Mouse (Mus musculus) stomach, embryonic 16.5 days (tissue): ENCODE measurements around the gene Mgat4a. TPM values are rescaled to one million over a fixed set of nuclear protein-coding genes. Genes with fewer than 3 reads are reported as not detected.

ENCODE experiments used
- ATAC-seq: fragments of 200-750 bp; cut with Nextera tagmentation; 2 replicates; pipeline ENCODE4 v1.8.0; 2017; ENCODE audit warnings: moderate number of reproducible peaks, moderate TSS enrichment; ENCODE audit not compliant: insufficient read depth, low FRiP score
- H3K27ac ChIP-seq: fragments of 300-500 bp; sonication (generic); 2 replicates; pipeline ENCODE4 v1.5.1; 2014; ENCODE audit warnings: low read length
- H3K27me3 ChIP-seq: fragments of 300-500 bp; sonication (generic); 2 replicates; pipeline ENCODE4 v1.6.1; 2014; ENCODE audit warnings: low read length, control low read depth, mixed read lengths; ENCODE audit not compliant: control insufficient read depth, insufficient read depth
- H3K36me3 ChIP-seq: fragments of 300-500 bp; sonication (generic); 2 replicates; pipeline ENCODE4 v1.6.1; 2014; ENCODE audit warnings: low read length; ENCODE audit not compliant: control insufficient read depth, insufficient read depth
- H3K4me1 ChIP-seq: fragments of 300-500 bp; sonication (generic); 2 replicates; pipeline ENCODE4 v1.6.1; 2014; ENCODE audit warnings: low read length, control low read depth, mixed read lengths; ENCODE audit not compliant: control insufficient read depth, insufficient read depth
- H3K4me2 ChIP-seq: fragments of 300-500 bp; sonication (generic); 2 replicates; pipeline ENCODE4 v1.6.1; 2014; ENCODE audit warnings: low read depth, low read length, mixed read lengths
- H3K4me3 ChIP-seq: fragments of 300-500 bp; sonication (generic); replicated peaks from 2 replicates; pipeline ENCODE4 v1.5.1; 2014; ENCODE audit warnings: mild to moderate bottlenecking, low read length
- H3K9ac ChIP-seq: fragments of 300-500 bp; sonication (generic); 2 replicates; pipeline ENCODE4 v1.6.1; 2014; ENCODE audit warnings: low read length
- H3K9me3 ChIP-seq: fragments of 300-500 bp; sonication (generic); replicated peaks from 2 replicates; pipeline ENCODE4 v1.6.1; 2016; ENCODE audit warnings: low read length, control low read depth; ENCODE audit not compliant: control insufficient read depth
- WGBS: fragments of 180-500 bp; shearing (Covaris S2); extraction: QIAGEN DNeasy Blood & Tissue Kit; methylation state at CpG from one replicate; pipeline ENCODE4 v1.1.7; 2014; 5-methylcytosine and 5-hydroxymethylcytosine counted together
- polyA plus RNA-seq: library from polyadenylated mRNA; unstranded; fragments of >200 nt; fragmentation: Nextera tagmentation; extraction: Ambion mirVana; gene quantifications from 2 replicates; pipeline ENCODE4 v1.2.1, GENCODE M21; 2015

Mgat4a gene
- polyA plus RNA-seq, 1 experiment from 2014 or later: 27.1 TPM

GRCm38 (mm10) chr1:37393174-37393573, 147.6 kb downstream of the Mgat4a start:
- no peak overlapping the region for H3K9ac ChIP-seq
- H3K4me1 ChIP-seq: no peaks in the 10 kb centered on the region
- 0 out of 2 replicates have a peak, but pooled peaks cover 5% of the 10 kb centered on the region for H3K36me3 ChIP-seq
- H3K4me3 ChIP-seq: no peak overlapping the region
- no peak overlapping the region for H3K4me2 ChIP-seq
- no peaks in the 10 kb centered on the region for H3K9me3 ChIP-seq
- H3K27ac ChIP-seq: no peak overlapping the region
- ATAC-seq: no peak
- WGBS: 72% methylated on average over 5 of the region's 5 CpGs
- H3K27me3 ChIP-seq: no peaks in the 10 kb centered on the region

Other genes with a start within 250 kb of the Mgat4a start
- 18.2 and 18.8 TPM in 2 replicates for gene Inpp4a, start 241.2 kb downstream of the Mgat4a start, polyA plus RNA-seq
- gene Coa5, start 110.9 kb downstream of the Mgat4a start, polyA plus RNA-seq: 47.7 and 52.3 TPM in 2 replicates
- gene Unc50, start 110.9 kb downstream of the Mgat4a start, polyA plus RNA-seq: 123 and 131 TPM in 2 replicates
- gene 2010300C02Rik, start 179.1 kb upstream of the Mgat4a start, polyA plus RNA-seq: 10.3 and 11.9 TPM in 2 replicates